Mouse (Mus musculus) CH12.LX (cell line): ENCODE data around the gene Cry2. TPM values are rescaled to one million over a fixed set of nuclear protein-coding genes. Genes with fewer than 3 reads are reported as not detected.

ENCODE experiments used
- DNase-seq: peaks from one replicate; pipeline ENCODE4 v3.0.0-alpha.2; 2013; ENCODE audit errors: extremely low read depth
- H3K27ac ChIP-seq: 2 replicates; pipeline ENCODE4 v1.5.1; 2012; ENCODE audit warnings: low read depth, mild to moderate bottlenecking, control low read depth, moderate library complexity; ENCODE audit not compliant: insufficient read depth
- H3K27me3 ChIP-seq: replicated peaks from 2 replicates; pipeline ENCODE3; 2012; ENCODE audit warnings: inconsistent platforms
- H3K36me3 ChIP-seq, 2 experiments: replicated peaks in 1 of 2; 2 replicates each; pipeline versions ENCODE3 to v1.6.1; 2012; ENCODE audit warnings: inconsistent platforms in 1 of 2, low read length in 1 of 2, mild to moderate bottlenecking in 1 of 2, mixed read lengths in 1 of 2, moderate library complexity in 1 of 2; ENCODE audit not compliant: control insufficient read depth in 1 of 2, insufficient read depth in 1 of 2
- H3K4me1 ChIP-seq, 2 experiments: 2 replicates each; pipeline ENCODE4 v1.6.1; 2012; ENCODE audit warnings: inconsistent platforms in 1 of 2, moderate library complexity in 1 of 2; ENCODE audit not compliant: insufficient read depth in 2 of 2, control insufficient read depth in 1 of 2
- H3K4me2 ChIP-seq: 2 replicates; pipeline ENCODE4 v1.6.1; 2012; ENCODE audit warnings: low read depth, mild to moderate bottlenecking, control low read depth; ENCODE audit not compliant: poor library complexity, insufficient read depth, severe bottlenecking
- H3K4me3 ChIP-seq, 3 experiments: fragments of 150-350 bp in 1 of 3; sonication (generic) in 1 of 3; replicated peaks in 1 of 3; 2 replicates each; pipeline versions ENCODE3 to v1.5.1; 2011 to 2012; ENCODE audit warnings: low read depth in 2 of 3, low read length in 2 of 3, mild to moderate bottlenecking in 2 of 3, moderate library complexity in 2 of 3, control low read depth in 1 of 3, improper control_type of control experiment in 1 of 3, inconsistent platforms in 1 of 3, mixed read lengths in 1 of 3; ENCODE audit not compliant: poor library complexity in 1 of 3
- H3K79me2 ChIP-seq: replicated peaks from 2 replicates; pipeline ENCODE4 v1.6.1; 2012; ENCODE audit warnings: mild to moderate bottlenecking, moderate library complexity; ENCODE audit not compliant: control insufficient read depth, poor library complexity, insufficient read depth, severe bottlenecking; ENCODE audit errors: extremely low read depth
- H3K9ac ChIP-seq: 2 replicates; pipeline ENCODE4 v1.6.1; 2012; ENCODE audit warnings: low read depth, mild to moderate bottlenecking, control low read depth, moderate library complexity; ENCODE audit not compliant: insufficient read depth
- H3K9me3 ChIP-seq: replicated peaks from 2 replicates; pipeline ENCODE3; 2012; ENCODE audit warnings: low read length, inconsistent platforms, mixed read lengths
- BHLHE40 ChIP-seq: IDR thresholded peaks from 2 replicates; pipeline ENCODE4 v1.6.1; 2011; ENCODE audit warnings: mild to moderate bottlenecking, low read depth, low read length, improper control_type of control experiment
- CHD1 ChIP-seq: IDR thresholded peaks from 2 replicates; pipeline ENCODE4 v1.6.1; 2012; ENCODE audit warnings: low read depth, low read length, improper control_type of control experiment, inconsistent platforms
- CTCF ChIP-seq, 2 experiments: IDR thresholded peaks in 1 of 2; conservative IDR thresholded peaks in 1 of 2; 2 replicates each; pipeline ENCODE4 v1.5.1; 2011 to 2012; ENCODE audit warnings: low read depth in 2 of 2, low read length in 2 of 2, improper control_type of control experiment in 1 of 2, inconsistent platforms in 1 of 2, mild to moderate bottlenecking in 1 of 2, moderate library complexity in 1 of 2
- E2F4 ChIP-seq: IDR thresholded peaks from 2 replicates; pipeline ENCODE4 v1.6.1; 2011; ENCODE audit warnings: low read depth, low read length, improper control_type of control experiment; ENCODE audit not compliant: insufficient replicate concordance
- ELF1 ChIP-seq: IDR thresholded peaks from 2 replicates; pipeline ENCODE4 v1.6.1; 2014; ENCODE audit warnings: low read depth, mild to moderate bottlenecking, inconsistent platforms, low read length, improper control_type of control experiment
- ETS1 ChIP-seq: conservative IDR thresholded peaks from 2 replicates; pipeline ENCODE4 v1.6.1; 2012; ENCODE audit warnings: low read depth, mild to moderate bottlenecking, inconsistent platforms, low read length, improper control_type of control experiment, moderate library complexity
- GABPA ChIP-seq: IDR thresholded peaks from 2 replicates; pipeline ENCODE4 v1.6.1; 2012; ENCODE audit warnings: low read depth, low read length, improper control_type of control experiment, inconsistent platforms; ENCODE audit not compliant: insufficient replicate concordance
- HCFC1 ChIP-seq: IDR thresholded peaks from 2 replicates; pipeline ENCODE4 v1.6.1; 2012; ENCODE audit warnings: low read depth, mild to moderate bottlenecking, inconsistent platforms, low read length, improper control_type of control experiment
- IRF4 ChIP-seq: IDR thresholded peaks from 2 replicates; pipeline ENCODE4 v1.6.1; 2014; ENCODE audit warnings: low read depth, mild to moderate bottlenecking, inconsistent platforms, low read length, improper control_type of control experiment
- JUND ChIP-seq: conservative IDR thresholded peaks from 2 replicates; pipeline ENCODE4 v1.6.1; 2011; ENCODE audit warnings: low read depth, low read length, improper control_type of control experiment
- MAFK ChIP-seq: IDR thresholded peaks from 2 replicates; pipeline ENCODE4 v1.6.1; 2011; ENCODE audit warnings: low read length, improper control_type of control experiment; ENCODE audit not compliant: insufficient replicate concordance
- MAX ChIP-seq: IDR thresholded peaks from 2 replicates; pipeline ENCODE4 v1.6.1; 2011; ENCODE audit warnings: low read length, improper control_type of control experiment
- MEF2A ChIP-seq: IDR thresholded peaks from 2 replicates; pipeline ENCODE4 v1.6.1; 2014; ENCODE audit warnings: low read depth, mild to moderate bottlenecking, inconsistent platforms, low read length, improper control_type of control experiment, borderline replicate concordance
- MYC ChIP-seq: IDR thresholded peaks from 2 replicates; pipeline ENCODE4 v1.6.1; 2011; ENCODE audit warnings: low read depth, mild to moderate bottlenecking, improper control_type of control experiment, low read length
- NELFE ChIP-seq: IDR thresholded peaks from 2 replicates; pipeline ENCODE4 v1.6.1; 2011; ENCODE audit warnings: low read depth, low read length, improper control_type of control experiment
- NRF1 ChIP-seq: IDR thresholded peaks from 2 replicates; pipeline ENCODE4 v1.6.1; 2014; ENCODE audit warnings: low read depth, mild to moderate bottlenecking, inconsistent platforms, low read length, improper control_type of control experiment, moderate library complexity
- POLR2A ChIP-seq: IDR thresholded peaks from 2 replicates; pipeline ENCODE4 v1.6.1; 2011; ENCODE audit warnings: low read depth, mild to moderate bottlenecking, improper control_type of control experiment, low read length
- RAD21 ChIP-seq: IDR thresholded peaks from 2 replicates; pipeline ENCODE4 v1.6.1; 2011; ENCODE audit warnings: low read depth, mild to moderate bottlenecking, low read length, improper control_type of control experiment, moderate library complexity
- SMC3 ChIP-seq: IDR thresholded peaks from 2 replicates; pipeline ENCODE4 v1.6.1; 2011; ENCODE audit warnings: low read depth, low read length, improper control_type of control experiment
- TBP ChIP-seq: conservative IDR thresholded peaks from 2 replicates; pipeline ENCODE4 v1.6.1; 2011; ENCODE audit warnings: low read depth, low read length, improper control_type of control experiment
- ZC3H11A ChIP-seq: IDR thresholded peaks from 2 replicates; pipeline ENCODE4 v1.6.1; 2012; ENCODE audit warnings: low read depth, mild to moderate bottlenecking, inconsistent platforms, low read length, improper control_type of control experiment
- ZMIZ1 ChIP-seq: IDR thresholded peaks from 2 replicates; pipeline ENCODE4 v1.6.1; 2012; ENCODE audit warnings: low read depth, mild to moderate bottlenecking, inconsistent platforms, low read length, improper control_type of control experiment
- ZNF384 ChIP-seq: IDR thresholded peaks from 2 replicates; pipeline ENCODE4 v1.6.1; 2012; ENCODE audit warnings: low read depth, low read length, improper control_type of control experiment, inconsistent platforms
- dilution Hi-C: fragments of 300-500 bp; cut with MboI; formaldehyde crosslinking; loops from 2 replicates; pipeline ENCODE4 v1.14.3; 2020; ENCODE audit warnings: low sequenced_read_pairs; ENCODE audit not compliant: extremely low pct_unique_long_range_greater_than_20kb, extremely low pct_ligation_motif_present
- in situ Hi-C: fragments of 300-500 bp; cut with MboI; formaldehyde crosslinking; loops from 3 replicates; pipeline ENCODE4 v1.14.3; 2019; ENCODE audit warnings: low sequenced_read_pairs, low pct_ligation_motif_present, low pct_unique_long_range_greater_than_20kb, mixed read lengths
- polyA plus RNA-seq: library from polyadenylated mRNA; unstranded; fragments of >175 nt; gene quantifications from 2 replicates; pipeline ENCODE4 v1.2.1, GENCODE M21; 2012; ENCODE audit warnings: low read depth; ENCODE audit not compliant: insufficient read length
- total RNA-seq, 2 experiments: library from RNA; depleted of rRNA; stranded (reverse); fragments of 300-350 nt in 1 of 2; fragments of >200 nt in 1 of 2; gene quantifications; 2 replicates each; pipeline ENCODE4 v1.2.3; 2012 to 2014

Gene Cry2
- total and polyA plus RNA-seq, 3 experiments = 4.3 to 15.9 (median 12.7) TPM

DNA sequence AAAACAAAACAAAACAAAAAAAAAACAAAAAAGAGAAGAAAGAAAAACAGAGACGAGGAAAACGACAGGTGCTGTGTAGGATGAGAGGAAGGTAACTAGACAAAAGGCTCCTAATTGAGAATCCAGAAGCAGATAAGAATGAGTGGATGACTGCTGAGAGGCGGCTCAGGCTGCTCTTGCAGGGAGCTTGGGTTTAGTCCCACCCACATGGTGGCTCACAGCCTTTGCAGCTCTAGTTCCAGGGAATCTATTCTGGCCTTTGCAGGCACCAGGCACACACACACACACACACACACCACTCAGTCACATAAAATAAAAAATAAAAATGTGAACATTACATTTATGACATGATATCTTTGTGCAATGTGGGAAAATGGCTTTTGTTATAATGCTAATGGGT lies 4.7 kb upstream of the Cry2 start:
- Histone ChIP-seq H3K9ac (no peak overlapping the region), H3K79me2 (no peaks in the 10 kb centered on the region), H3K4me1 (peaks cover 4 to 12% of the 10 kb centered on the region in 2 experiments; a peak in 2 of 4 replicates), H3K27me3 (peaks cover 20% of the 10 kb centered on the region), H3K9me3 (peaks cover 6% of the 10 kb centered on the region), H3K27ac (no peak overlapping the region), H3K36me3 (no peaks in the 10 kb centered on the region), H3K4me2 (no peak overlapping the region), H3K4me3 (no peak overlapping the region)
- TF ChIP-seq MAFK (no peak), ETS1 (no peak), CHD1 (no peak), ZMIZ1 (no peak), IRF4 (no peak)
- in situ Hi-C loops = no loop called here
- no peak for DNase-seq
- dilution Hi-C loops = no loop called here

GRCm38 (mm10) chr2:92437875-92438274 lies 4.0 kb upstream of the Cry2 start:
- Histone ChIP-seq H3K9me3 (peaks cover 6% of the 10 kb centered on the region), H3K27me3 (peaks cover 20% of the 10 kb centered on the region), H3K27ac (no peak overlapping the region), H3K9ac (no peak overlapping the region), H3K79me2 (peaks cover 2% of the 10 kb centered on the region; the same call in 1 of the 2 replicates), H3K4me2 (peak overlapping the region; percentile 33; the same call in 1 of the 2 replicates), H3K4me3 (no peak overlapping the region), H3K36me3 (no peaks in the 10 kb centered on the region), H3K4me1 (peaks cover 4 to 12% of the 10 kb centered on the region in 2 experiments; a peak in 2 of 4 replicates)
- TF ChIP-seq GABPA = no peak
- TF ChIP-seq MAX = peak; percentile 51; the same call in 1 of the 2 replicates
- no peak; the same call in 1 of the 2 replicates for TF ChIP-seq POLR2A
- peak; percentile 10; the same call in 1 of the 2 replicates for TF ChIP-seq BHLHE40
- no peak for TF ChIP-seq ETS1
- peak; percentile 83; the same call in 1 of the 2 replicates for TF ChIP-seq E2F4
- no peak; the same call in 1 of the 2 replicates for TF ChIP-seq NELFE
- TF ChIP-seq ZC3H11A = 0 out of 2 replicates have a peak, but pooled peaks have one; percentile 24
- TF ChIP-seq RAD21 = peak; percentile 91
- TF ChIP-seq HCFC1 = 0 out of 2 replicates have a peak, but pooled peaks have one; percentile 26
- TF ChIP-seq NRF1 = no peak
- TF ChIP-seq ZNF384 = 0 out of 2 replicates have a peak, but pooled peaks have one; percentile 32
- 0 out of 2 replicates have a peak, but pooled peaks have one; percentile 23 for TF ChIP-seq JUND
- TF ChIP-seq SMC3 = peak; percentile 77
- TF ChIP-seq MEF2A = no peak
- TF ChIP-seq CTCF (conservative IDR thresholded peaks at IDR 0.05 in 1 of 2, IDR thresholded peaks at IDR 0.05 in 1 of 2; ENCODE audit: low read depth in 2 of 2, low read length in 2 of 2) = peak; percentile 89 to 92
- TF ChIP-seq TBP = peak; percentile 78; the same call in 1 of the 2 replicates
- TF ChIP-seq MYC = peak; percentile 65; the same call in 1 of the 2 replicates
- TF ChIP-seq ZMIZ1 = no peak
- TF ChIP-seq ELF1 = peak; percentile 29; the same call in 1 of the 2 replicates
- dilution Hi-C loops (no loop called here), in situ Hi-C loops (no loop called here)
- peak; percentile 90 for DNase-seq
